Mouse (Mus musculus) cortical plate, adult 2 months (tissue): ENCODE results near the gene Fads2. TPM values are rescaled to one million over a fixed set of nuclear protein-coding genes. Genes with fewer than 3 reads are reported as not detected.

Source experiments
- H3K27ac ChIP-seq: fragments of 200-500 bp; 2 replicates; pipeline ENCODE4 v1.5.1; 2012; ENCODE audit warnings: low read length, control low read depth, inconsistent platforms; ENCODE audit not compliant: insufficient read depth
- H3K4me1 ChIP-seq: fragments of 200-500 bp; 2 replicates; pipeline ENCODE4 v1.6.1; 2011; ENCODE audit warnings: low read length; ENCODE audit not compliant: control insufficient read depth, insufficient read depth
- H3K4me3 ChIP-seq: fragments of 200-500 bp; 2 replicates; pipeline ENCODE4 v1.5.1; 2011; ENCODE audit warnings: mild to moderate bottlenecking, low read length, control low read depth; ENCODE audit not compliant: insufficient read depth
- CTCF ChIP-seq: fragments of 200-500 bp; IDR thresholded peaks from 2 replicates; pipeline ENCODE4 v1.5.1; 2011; ENCODE audit warnings: mild to moderate bottlenecking, control low read depth, low read length; ENCODE audit not compliant: insufficient read depth; ENCODE audit errors: extremely low read depth
- POLR2A ChIP-seq: fragments of 200-500 bp; IDR thresholded peaks from 2 replicates; pipeline ENCODE4 v1.6.1; 2011; ENCODE audit warnings: mild to moderate bottlenecking, low read length, control low read depth; ENCODE audit not compliant: insufficient read depth; ENCODE audit errors: extremely low read depth
- polyA plus RNA-seq: library from polyadenylated mRNA; depleted of rRNA; stranded (reverse); fragments of >200 nt; gene quantifications from 2 replicates; pipeline ENCODE4 v1.2.3, GENCODE M21; 2012

Fads2 gene
- polyA plus RNA-seq, 1 experiment: 163 TPM

DNA sequence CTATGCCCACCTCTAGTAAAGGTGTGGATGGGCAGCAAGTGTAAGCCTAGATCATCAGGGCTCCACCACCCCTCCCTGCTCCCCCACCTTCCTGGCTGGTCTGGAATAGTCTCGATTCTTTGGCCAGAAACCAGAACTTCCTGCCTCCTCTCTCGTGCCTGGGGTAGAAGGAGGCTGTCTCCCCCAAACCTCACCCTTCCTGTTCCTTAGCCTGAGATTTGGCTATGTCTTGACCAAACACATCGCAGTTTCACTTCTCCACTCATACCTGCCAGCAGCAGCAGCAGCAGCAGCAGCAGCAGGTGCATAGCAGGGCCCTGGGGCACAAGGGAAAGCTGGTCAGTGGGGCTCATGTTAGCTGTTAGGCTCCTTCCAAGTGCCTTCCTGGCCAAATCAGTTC is 54.6 kb downstream of the Fads2 start:
- no peak overlapping the region for H3K27ac ChIP-seq
- TF ChIP-seq CTCF (no peak), POLR2A (no peak)
- H3K4me3 ChIP-seq: no peak overlapping the region
- H3K4me1 ChIP-seq: peaks cover 4% of the 10 kb centered on the region; the same call in 1 of the 2 replicates

DNA sequence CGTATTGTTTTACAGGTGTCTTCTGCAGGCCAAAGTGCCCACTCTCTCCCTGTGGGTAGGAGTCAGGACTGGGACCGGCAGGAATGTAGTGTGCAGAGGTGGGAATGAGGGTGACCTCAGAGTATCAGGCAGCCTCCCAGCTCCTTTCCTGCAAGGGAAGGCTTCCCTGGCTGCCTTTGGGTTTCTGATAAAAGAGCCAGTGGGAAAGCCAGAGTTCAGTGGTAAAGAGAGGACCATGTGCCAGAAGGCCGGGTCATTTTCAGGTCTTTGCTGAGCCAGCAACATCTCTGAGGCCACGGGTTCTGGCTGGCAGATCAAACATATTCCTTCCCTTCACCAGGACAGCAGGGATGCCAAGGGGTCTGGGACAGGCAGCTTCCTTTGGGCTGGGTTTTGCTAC is 55.2 kb downstream of the Fads2 start:
- H3K4me1 ChIP-seq: peaks cover 4% of the 10 kb centered on the region; the same call in 1 of the 2 replicates
- H3K4me3 ChIP-seq: no peak overlapping the region
- no peak for TF ChIP-seq POLR2A
- TF ChIP-seq CTCF: no peak
- no peak overlapping the region for H3K27ac ChIP-seq

DNA sequence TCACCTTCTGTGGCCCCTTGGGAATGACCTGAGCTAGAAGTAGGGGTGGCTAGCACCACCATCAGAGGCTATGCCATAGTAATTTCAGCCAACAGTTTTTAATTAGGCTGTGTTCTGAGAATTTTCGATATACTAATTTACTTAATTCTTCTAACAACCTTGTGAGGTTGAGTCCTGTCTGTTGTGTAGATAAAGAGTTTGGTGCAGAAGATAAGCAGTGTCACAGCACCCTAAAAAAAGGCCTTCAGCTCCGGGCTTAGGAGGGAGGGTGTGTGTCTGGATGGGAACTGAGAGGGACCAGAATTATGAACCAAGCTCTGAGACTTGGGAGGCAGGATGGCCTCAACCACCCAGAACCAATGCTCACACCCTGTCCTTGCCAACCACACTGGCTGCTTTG is 55.8 kb downstream of the Fads2 start:
- TF ChIP-seq POLR2A (no peak), CTCF (no peak)
- H3K4me3 ChIP-seq: no peak overlapping the region
- peaks cover 4% of the 10 kb centered on the region; the same call in 1 of the 2 replicates for H3K4me1 ChIP-seq
- H3K27ac ChIP-seq: no peak overlapping the region

DNA sequence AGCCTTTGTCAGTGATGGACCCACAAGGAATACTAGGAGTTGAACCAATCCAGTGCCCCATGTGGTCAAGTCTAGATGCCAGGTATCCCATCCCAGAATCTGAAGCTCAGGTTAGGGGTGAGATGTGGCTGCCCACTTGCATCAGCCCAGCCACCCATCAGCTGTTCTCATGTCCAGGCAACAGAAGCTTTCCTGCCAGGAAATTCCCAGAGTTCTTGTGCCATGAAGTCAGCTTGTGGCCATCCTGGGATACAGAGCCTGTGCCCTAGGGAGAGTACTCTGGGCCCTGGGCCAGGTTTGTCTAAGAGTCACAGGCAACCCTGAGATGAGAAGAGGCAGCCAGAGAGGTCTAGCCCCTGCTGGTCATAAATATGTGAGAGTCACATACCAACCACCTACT is 57.9 kb downstream of the Fads2 start:
- Histone ChIP-seq H3K4me1 (peaks cover 4% of the 10 kb centered on the region; the same call in 1 of the 2 replicates), H3K27ac (no peak overlapping the region), H3K4me3 (no peak overlapping the region)
- no peak for TF ChIP-seq POLR2A
- no peak for TF ChIP-seq CTCF

DNA sequence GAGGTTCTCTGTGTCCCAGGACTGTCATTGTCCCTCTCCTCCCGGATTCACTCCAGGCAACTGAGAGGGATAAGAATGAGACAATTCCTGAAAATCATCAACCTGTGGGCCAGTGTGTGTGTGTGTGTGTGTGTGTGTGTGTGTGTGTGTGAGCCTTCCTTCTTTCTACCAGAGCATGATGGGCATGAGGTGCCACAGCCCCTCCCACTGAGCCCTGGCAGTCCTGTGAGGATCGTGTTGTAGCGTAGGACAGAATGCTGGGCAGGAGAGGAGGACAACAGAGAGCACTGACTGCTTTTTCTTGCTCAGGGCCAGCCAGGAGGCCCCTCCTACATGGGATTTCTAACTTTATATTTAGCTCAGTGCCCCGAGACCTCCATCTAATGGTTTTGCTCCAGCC is 58.7 kb downstream of the Fads2 start:
- TF ChIP-seq POLR2A (no peak), CTCF (no peak)
- peak overlapping the region; percentile 78 for H3K4me3 ChIP-seq
- peaks cover 4% of the 10 kb centered on the region; the same call in 1 of the 2 replicates for H3K4me1 ChIP-seq
- H3K27ac ChIP-seq: no peak overlapping the region

DNA sequence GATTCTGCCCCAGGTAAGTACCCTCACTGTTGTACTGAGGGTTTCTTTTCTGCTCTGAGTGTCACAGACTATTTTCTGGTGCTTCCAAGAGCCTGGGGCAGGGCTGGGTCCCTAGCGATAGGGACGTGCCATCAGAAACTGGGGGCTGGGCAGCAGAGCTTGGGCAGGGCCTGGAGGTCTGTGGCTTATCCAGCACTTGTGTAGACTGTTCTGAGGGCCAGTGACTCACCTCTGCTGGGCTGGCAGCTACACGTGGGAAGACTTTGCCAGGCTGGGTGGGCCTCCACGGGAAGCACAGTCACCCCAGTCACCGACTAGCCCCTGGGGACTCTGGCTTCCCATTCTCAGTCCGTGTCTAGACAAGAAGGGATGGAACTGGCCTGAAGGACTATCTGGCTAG is 59.3 kb downstream of the Fads2 start:
- TF ChIP-seq CTCF (no peak), POLR2A (no peak)
- Histone ChIP-seq H3K4me1 (peaks cover 4% of the 10 kb centered on the region; the same call in 1 of the 2 replicates), H3K27ac (0 out of 2 replicates have a peak overlapping the region, but pooled peaks have one; percentile 15), H3K4me3 (peak overlapping the region; percentile 78)

DNA sequence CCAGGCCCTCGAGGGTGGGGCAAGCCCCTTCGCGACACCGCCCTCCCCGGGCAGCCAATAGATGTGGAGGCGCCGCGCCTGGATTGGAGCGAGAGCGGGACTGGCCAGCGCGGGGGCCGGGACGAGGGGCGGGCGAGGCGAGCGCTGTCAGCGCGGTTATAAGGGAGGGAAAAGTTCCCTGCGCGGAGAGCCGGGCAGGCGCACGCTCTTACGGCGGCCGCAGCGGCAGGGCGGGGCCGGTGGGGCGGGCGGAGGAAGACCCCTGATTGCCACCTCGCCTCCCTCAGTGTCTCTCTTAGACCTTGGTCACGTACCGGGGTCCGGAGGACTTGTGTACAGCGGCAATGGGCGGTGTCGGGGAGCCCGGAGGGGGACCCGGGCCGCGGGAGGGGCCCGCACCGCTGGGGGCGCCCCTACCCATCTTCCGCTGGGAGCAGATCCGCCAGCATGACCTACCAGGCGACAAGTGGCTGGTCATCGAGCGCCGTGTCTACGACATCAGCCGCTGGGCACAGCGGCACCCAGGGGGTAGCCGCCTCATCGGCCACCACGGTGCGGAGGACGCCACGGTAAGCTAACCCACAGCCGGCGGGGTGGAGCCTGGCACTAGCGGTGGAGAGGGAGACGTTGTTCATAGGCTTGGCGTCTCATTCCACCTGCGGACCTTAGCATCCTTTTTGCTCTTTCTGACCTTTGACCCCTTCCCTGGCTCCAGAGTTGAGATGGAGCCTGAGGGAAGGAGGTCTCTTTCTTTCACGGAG is 60.0 kb downstream of the Fads2 start, which contains the start of gene Fads3:
TSS of gene Fads3 (plus strand) at position 182 of the 761 bp plus-strand sequence.
- Histone ChIP-seq H3K4me1 (peaks cover 4% of the 10 kb centered on the region; the same call in 1 of the 2 replicates), H3K4me3 (peak within 1 kb of the TSS; percentile 78), H3K27ac (peak within 1 kb of the TSS; percentile 15; the same call in 1 of the 2 replicates)
- TF ChIP-seq CTCF: no peak
- TF ChIP-seq POLR2A: peak; percentile 46; the same call in 1 of the 2 replicates

DNA sequence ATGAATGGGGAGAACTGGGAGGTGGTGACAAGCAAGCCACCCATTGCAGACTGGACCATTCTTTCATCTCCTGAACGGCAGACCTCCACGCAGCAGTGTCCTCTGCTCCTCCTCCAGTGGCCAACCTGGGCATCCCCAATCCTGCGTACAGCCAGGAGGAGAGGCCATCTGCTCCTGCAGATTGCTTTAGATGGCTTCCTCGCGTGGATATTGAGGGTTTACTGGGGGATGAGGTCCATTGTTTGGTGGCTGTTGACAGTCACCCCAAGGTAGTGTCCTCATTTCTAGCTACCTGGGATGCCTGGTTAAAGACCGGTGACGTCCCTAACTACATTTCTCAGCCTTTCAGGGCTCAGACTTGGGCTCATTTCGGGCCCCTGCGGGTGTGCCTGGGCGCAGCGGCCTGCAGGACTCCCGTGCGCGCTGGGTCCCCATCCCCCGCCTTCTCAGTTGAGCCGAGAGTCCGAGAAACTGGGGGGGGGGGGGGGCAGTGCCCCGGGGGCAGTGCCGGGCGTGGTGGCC is 60.6 kb downstream of the Fads2 start:
- Histone ChIP-seq H3K4me1 (peaks cover 2% of the 10 kb centered on the region; the same call in 1 of the 2 replicates), H3K27ac (no peak overlapping the region), H3K4me3 (peak overlapping the region; percentile 78)
- TF ChIP-seq POLR2A: no peak
- no peak for TF ChIP-seq CTCF

DNA sequence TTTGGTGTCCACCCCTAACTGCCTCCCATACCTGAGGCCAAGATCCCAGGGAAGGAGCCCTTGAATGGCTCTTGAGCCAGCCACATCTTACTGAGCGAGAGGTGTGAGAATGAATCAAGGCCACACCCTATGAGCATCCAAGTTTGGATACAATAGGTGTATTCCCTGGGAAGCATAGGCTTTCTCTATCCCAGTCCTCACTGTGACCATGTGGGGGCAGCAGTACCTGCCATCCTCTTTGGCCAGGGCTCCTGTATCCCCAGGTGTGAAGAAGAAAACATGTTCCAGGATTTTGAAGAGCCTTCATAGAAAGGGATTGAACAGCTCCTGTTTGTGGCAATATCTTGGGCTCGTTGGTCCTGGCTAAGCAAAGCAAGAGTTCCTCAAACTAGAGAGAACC is 61.9 kb downstream of the Fads2 start:
- Histone ChIP-seq H3K4me1 (peaks cover 2% of the 10 kb centered on the region; the same call in 1 of the 2 replicates), H3K4me3 (no peak overlapping the region), H3K27ac (no peak overlapping the region)
- TF ChIP-seq CTCF (0 out of 2 replicates have a peak, but pooled peaks have one; percentile 10), POLR2A (no peak)
